Mouse (Mus musculus) frontal cortex, adult (tissue): ENCODE measurements around the gene Tmem63c.

ENCODE experiments used
- ATAC-seq: cut with Nextera tagmentation; 2 replicates; pipeline ENCODE4 v1.9.2; 2017; ENCODE audit warnings: mild to moderate bottlenecking, moderate library complexity, mixed read lengths; ENCODE audit not compliant: low TSS enrichment

Tmem63c gene

DNA sequence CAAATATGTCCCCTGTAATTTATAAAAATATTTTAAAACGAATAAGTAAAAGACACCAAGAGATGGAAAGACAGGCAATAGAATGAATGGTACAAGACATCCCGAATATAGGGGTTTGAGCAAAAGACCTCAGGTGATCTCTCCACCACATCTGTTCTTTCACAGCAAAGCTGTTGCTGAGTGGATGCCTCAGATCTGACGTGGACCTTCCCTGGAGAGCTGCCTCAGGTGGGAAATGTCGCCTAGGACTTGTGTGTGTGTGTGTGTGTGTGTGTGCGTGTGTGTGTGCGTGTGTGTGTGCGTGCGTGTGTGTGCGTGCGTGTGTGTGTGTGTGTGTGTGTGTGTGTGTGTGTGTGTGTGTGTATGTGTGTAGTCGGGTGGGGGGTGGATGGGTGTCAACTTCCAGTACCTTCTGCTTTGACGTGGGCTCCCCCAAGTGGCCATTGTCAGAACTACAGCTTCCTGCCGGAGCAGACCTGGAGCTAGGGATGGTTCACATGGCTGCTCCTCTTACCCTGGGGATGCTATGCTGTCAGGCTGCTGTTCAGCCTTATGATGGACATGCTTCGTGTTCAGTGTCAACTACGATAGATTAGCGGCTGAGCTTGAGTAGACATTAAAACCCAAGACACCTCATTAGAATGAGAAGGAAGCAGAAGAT lies 31.7 kb downstream of the Tmem63c start:
- ATAC-seq = peak; percentile 74; the same call in 1 of the 2 replicates

DNA sequence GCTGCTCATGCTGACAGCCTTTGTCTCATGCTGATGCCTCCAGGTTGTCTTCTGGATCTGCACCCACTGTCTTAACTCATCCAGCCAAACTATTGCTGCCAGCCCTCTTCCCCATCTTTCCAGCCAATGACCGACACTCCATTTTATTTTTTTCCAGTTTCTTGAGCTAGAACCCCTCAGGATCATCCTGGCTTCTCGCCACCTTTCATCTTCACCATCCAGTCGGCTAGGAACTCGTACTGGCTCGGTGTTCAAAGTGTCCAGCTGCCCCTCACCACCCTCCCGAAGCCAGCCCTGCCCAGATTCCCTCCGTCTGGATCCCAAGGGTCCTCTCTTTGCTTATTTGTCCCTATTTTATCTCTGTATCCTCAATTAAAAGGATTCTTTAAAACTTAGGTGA lies 33.7 kb downstream of the Tmem63c start:
- no peak for ATAC-seq

DNA sequence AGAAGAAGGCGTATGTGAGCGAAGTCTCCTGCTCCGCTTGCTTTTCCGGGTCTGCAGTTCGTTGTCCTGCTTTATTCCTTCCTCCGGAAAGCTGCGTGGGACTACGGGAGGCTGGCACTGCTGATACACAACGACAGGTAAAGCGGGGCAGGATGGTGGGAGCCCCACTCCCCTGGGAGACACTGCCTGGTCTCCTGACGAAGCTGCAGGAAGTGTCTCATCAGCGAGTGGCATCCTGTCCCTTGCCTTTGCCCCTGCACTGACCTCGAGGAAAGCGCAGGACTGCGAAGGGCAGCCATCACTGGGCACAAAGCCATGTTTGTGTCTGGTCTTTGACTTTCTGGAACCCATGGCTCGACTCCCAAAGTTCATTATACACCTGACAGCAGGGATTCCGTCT lies 35.9 kb downstream of the Tmem63c start:
- no peak for ATAC-seq

DNA sequence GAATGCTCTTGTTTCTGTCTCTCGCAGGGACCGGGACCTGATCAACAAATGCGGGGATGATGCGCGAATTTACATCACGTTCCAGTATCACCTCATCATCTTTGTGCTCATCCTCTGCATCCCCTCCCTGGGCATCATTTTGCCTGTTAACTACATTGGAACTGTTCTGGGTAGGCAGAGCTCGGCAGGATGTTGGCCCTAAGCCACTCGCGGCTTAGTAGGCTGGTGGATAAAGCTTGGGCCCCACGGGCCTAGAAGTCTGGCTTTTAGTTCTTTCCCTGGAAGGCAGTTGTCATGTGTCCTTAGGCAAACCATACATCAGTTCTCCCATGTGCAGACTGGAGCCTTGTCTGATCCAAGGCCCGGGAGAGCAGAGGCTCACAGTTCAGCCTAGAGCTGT lies 44.3 kb downstream of the Tmem63c start:
- 0 out of 2 replicates have a peak, but pooled peaks have one; percentile 8 for ATAC-seq

DNA sequence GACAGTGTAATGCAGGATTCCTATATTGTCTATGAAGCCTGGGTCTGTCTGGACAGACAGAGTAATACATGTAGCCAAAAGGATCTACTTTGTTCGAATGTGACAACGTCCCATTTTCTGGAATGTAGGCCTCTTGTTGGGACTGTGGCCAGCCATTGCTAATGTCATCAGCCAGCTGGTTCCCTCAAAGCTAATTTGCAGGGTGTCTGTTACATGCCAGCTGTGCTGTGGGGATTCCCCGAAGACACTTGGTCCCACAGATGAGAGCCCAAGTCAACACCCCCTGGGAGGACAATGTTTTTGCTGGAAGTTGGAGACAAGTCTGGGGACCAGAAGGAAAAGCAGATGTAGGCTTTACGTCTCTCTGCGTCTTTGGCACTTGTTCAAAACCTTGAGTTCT lies 45.3 kb downstream of the Tmem63c start:
- 0 out of 2 replicates have a peak, but pooled peaks have one; percentile 20 for ATAC-seq

DNA sequence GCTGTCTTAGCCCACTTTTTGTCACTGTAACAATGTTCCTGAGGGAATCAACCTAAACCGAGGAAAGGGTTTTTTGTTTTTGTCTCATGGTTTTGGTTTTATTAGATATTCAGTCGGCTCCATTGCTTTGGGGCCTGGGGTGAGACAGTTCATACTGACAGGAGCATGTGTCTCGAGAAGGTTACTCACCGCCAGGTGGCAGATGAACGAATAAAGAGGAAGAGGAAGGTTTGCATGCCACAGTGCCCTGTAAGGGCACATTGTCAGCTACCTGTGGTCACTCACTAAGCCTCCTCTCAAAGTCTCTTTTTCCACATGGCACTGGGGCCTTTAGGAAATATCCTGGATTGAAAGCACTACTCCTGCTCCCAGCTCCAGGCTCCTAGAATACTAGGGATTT lies 49.4 kb downstream of the Tmem63c start:
- ATAC-seq = no peak

DNA sequence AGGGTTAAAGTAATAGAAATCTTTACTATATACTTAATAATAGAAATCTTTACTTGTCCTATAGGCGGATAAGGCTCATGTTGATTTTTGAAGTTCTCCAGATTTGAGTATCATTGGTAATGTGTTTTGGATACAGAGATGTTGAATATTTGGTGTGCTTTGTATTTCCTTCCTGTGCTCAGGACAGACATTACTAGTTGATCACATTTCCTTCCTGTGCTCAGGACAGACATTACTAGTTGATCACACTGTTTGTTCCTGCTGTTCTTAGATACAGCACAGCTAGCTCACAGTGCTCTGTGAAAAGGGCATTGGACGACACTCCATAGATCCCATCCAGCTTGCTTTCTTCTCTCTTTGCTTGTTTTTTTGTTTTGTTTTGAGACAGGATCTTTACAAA lies 55.5 kb downstream of the Tmem63c start:
- no peak for ATAC-seq

DNA sequence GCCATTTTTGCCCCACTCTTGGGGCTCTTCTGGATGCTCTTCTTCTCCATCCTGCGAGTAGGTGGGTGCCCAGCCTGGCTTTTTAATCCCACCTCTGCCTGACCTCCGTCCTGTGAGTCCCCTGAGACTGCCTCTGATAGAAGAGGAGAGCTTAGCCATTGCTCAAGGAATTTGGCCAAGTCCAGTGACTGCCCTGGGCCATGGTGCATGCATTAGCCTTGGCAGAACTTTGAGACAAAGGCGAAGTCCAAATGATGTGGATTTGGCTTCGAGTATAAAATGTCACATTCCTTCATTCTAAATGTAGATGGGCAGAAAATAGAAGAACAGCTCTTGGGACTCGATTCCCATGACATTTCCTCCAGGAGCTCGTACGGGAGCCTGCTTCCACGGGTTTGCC lies 61.7 kb downstream of the Tmem63c start:
- no peak for ATAC-seq

DNA sequence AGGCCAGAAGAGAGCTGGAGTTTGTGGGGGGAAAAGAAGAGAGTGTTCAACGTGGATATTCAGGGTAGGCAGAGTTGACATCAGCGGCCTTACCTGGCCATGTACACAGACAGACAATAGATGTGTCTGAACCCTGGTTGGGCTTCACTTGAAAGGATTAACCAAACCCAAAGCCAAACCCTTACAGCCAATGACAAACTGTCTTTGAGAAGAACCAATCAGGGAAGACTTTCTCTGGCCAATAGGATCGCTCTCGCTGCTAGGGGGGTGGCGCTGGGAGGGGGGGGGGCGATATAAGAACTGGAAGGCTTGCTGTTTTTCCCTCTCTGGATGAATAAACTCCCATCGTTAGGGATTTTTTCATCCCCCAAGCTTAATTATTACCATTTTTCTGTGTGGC lies 66.1 kb downstream of the Tmem63c start:
- no peak for ATAC-seq

DNA sequence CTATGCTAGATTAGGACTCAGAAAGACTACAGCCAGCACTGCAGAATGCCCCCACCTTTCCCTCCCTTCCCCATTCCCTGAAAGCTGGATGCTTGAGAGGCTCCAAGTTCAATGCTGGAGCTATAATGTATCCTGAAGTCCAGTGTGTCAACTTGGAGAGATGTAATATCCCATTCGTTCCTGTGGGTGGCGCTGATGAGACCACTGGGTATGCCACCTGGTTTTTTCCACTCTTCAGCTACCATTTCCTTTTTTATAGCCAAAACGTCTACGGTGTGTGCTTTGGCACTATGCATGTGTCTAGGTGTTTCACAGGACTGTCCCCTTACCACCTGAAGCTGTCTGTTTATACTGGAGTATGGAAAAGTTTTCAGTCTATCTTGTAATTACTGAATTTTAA lies 67.2 kb downstream of the Tmem63c start:
- ATAC-seq = no peak

DNA sequence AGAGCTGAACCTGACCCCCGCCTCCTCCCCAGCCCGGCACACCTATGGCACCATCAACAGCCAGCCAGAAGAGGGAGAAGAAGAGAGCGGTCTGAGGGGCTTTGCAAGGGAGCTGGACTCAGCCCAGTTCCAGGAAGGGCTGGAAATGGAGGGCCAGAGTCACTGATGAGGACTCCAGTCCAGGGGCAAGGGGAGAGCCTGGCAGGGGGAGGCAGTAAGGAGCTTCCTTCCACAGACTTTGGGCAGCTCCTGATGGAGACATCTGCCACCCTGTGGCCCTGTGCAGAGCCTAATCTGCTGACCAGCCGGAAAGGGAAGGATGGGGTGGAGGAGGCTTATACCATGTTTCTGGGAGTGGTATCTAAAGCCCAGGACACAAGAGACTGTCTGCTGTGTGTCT lies 68.1 kb downstream of the Tmem63c start:
- no peak for ATAC-seq

DNA sequence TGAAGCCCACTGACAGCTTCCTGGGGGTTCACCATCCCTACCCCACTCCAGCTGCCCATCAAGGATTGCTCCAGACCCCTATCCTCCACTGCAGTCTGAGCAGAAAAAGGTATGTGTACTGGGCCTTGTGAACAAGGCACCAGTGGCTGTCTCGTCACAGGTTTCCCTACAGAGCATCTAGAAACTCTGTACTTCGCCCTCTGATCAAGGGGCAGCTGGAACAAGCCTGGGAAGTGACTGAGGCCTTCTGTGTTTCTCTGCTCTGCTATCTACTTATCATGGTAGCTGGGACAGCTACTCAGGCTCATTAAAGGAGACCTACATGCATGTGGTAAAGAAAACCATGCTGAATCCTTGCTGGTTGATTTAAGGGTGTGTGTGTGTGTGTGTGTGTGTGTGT lies 68.6 kb downstream of the Tmem63c start:
- no peak for ATAC-seq

DNA sequence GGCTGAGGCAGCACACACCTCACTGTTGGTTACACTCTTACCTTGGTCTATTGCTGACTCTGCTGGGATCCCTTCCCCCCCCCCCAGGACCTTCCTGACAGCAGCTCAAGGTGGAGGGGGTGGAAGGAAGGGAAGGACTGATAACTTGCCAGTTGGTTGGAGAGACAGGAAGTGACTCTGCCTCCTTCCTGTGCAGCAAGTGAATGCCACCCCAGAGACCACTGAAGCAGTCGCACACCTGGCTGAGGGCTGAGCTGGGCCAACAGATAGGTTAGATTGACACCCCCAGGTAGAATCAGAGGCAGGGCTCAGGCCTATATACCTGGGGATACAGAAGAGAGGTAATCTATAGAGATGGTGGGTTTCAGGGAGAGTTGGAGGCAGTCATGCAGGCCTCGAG lies 70.8 kb downstream of the Tmem63c start:
- ATAC-seq = no peak

DNA sequence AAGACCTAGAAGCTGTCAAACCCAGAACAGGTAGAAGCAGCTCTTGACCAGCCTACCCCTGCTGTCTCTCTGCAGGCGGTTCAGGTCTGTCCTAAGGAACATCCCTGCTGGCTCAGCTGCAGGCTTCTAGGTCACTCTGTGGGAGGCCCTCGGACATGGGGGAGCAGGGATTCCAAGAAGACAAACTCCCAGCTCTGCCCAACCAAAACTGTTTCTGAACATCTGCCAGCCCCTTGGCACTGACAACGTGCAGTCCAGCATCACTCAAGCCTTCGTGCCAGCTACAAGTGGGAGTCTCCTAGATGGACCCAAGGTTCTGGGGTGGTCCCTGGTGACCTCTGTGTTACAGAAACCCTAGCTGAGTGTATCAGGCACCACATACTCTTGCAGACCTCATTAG lies 72.1 kb downstream of the Tmem63c start:
- ATAC-seq = peak; percentile 7; the same call in 1 of the 2 replicates

DNA sequence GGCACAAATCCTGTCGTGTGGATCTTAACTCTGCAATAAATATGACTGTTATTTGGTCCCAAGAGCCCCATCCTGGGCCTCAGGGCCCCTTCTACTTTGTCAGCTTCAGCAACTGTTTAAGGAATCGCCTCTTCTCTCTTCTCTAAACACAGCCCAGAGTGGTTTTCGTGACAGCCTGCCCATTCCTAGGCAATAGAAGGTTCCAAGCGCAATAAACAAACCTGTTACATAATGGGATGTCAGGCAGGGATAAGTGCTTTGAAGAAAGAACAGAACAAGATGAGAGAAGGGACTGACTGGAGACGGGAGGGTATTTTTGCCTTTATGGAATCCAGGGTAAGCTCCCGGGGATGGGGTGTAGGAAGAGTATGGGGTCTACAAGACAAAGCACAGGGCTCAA lies 72.5 kb downstream of the Tmem63c start:
- ATAC-seq = peak; percentile 41

DNA sequence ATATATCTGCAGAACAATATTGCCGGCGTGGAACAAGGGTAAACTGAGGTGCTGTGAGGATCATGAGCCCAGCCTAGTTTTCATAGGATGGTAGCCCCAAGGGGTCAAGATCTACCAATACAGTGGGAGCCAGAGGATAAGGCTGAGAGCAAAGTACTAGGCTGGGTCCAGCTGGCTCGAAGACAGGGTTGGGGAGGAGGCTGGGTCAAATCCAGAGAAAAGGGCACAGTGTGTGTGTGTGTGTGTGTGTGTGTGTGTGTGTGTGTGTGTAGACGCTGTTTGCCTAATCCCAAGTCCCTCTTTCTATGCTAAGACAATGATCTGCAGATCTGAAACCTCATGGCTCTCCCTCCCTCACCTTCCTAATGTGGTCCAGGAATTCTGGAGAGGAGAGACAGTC lies 79.2 kb downstream of the Tmem63c start:
- no peak for ATAC-seq

DNA sequence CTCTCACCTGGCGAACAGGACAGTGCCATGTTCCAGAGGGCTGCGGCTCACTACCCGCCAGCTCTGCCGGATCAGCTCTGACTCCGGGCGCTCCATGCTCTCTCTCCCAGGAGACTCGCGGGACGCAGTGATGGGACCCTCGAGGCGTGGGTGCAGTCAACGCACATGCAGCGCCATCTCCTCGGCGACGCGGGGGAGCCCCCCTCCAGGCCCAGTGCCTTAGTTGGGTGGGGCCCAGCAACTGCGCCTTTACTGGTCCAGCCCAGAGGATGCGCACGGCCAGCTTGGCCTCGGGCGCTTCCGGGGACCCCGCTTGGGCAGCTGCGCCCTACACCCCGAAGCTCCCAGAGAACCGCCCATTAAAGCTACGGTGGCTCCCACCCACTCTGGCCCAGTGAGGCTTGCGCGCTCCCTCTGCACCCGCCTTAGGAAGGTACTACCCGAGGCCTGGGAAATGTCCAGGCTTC lies 81.1 kb downstream of the Tmem63c start, which contains the start of gene Ngb:
TSS of gene Ngb (minus strand) at position 375 of the 467 bp plus-strand sequence.
- ATAC-seq = peak; percentile 45

DNA sequence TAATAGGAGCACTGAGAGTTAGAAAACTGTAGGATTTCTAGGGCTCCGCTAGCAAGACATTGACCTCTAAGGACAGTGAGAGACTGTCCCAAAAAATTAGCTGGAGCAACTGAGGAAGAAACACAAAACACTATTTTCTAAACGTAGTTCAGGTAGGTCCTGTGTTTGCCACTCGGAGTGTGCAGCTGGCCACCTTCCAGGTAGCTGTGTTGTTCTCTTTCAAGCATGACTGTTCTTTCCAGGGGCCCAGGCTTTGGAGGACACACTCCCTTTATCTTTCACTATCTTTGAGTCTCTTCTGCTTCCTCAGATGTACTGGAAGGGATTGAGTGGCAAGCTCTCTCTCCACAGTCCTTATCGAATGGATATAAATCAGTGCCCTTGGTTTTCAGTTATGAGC lies 82.3 kb downstream of the Tmem63c start:
- no peak for ATAC-seq

DNA sequence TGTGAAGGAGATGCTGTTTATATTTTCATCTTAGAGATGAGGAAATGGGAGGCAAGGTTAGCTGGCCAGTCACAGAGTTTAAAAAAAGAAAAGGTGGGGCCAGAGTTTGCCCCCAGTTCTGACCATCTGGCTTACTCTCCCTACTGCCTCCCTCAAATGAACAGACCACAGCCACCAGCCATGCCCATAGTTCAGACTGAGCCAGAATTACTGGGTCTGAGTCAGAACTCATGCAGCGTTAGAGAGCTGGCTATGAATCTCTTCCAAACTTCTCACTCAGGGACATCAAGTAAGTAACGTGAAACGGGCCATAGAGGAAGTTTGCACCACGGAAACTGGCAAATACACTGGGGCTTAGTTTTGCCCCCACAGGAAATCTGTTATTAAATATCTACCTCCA lies 83.7 kb downstream of the Tmem63c start:
- ATAC-seq = no peak

DNA sequence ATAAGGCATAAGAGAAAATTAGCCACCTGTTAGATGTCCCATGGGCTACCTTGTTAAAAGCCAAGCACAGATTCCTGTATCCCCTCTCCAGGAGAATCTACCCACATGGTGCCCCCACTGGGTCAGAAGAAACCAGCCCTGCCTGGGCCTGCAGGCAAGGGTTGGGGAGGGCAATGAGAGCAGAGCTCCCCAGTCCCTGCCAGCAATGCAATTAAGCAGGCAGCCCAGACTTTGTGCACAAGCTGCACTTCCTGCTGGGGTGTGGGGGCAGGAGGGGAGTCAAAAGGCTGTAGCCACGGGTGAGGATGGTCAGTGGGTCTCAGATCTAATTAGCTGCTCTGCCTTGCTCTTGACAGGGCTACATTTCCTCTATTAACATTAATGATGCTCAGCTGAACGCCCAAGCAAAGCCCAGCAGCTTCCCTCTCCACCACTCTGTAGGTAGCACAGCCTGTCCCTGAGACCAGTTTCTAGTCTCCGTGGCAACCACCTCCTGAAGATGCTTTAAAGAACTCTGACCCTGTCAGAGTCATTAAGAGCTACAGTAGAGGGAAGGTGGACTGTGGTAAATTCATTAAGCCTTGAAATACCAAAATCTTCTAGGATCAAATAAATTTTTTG lies 86.3 kb downstream of the Tmem63c start:
- ATAC-seq = no peak

DNA sequence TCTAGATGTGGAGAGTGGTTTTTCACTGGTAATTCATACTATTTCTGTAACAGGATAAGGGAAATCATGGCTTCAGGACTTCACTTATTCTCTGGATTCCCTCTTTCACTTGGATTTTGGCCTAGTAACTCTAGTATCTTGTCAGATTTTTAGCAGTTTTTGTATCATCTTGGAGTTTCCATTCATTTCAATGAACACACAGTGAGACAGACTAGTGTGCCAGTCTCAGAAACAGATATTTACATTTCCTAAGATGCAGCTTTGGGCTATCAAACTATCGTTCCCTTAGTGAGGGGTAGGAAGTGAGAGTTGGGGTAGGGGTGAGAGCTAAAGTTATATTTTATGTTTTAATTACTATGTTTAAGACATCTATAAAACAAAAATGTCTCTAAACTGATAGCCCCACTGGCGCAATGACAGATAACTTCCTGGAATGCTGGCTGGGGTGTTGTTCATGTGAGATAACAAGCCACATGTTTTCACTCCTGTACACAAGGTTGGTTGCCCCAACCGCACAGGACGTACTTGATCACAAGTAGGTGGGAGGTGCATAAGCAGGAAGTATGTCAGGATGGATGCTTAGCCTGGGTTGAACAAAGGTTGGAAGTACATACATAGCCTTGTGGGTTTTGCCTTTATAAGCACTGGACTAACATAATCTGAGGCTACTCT lies 100.9 kb downstream of the Tmem63c start:
- ATAC-seq = no peak

DNA sequence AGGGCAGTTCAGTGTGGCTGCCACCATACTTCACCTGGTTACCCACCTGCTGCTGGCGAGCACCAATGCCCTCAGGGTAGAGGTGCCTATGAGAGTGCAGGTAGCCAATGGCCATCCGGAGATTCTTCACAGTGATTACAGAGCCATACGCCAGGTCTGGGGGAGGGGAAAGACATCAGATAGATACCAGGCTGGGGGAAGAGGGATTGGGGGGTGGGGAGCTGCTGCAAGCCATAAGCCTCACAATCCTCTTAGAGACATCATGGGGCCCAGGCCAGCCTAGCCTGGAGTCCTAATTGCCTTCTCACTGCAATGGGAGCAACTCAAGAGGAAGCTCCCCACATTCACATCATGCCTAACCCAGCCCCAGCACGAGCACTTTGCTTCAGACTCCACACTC lies 106.1 kb downstream of the Tmem63c start:
- ATAC-seq = no peak

DNA sequence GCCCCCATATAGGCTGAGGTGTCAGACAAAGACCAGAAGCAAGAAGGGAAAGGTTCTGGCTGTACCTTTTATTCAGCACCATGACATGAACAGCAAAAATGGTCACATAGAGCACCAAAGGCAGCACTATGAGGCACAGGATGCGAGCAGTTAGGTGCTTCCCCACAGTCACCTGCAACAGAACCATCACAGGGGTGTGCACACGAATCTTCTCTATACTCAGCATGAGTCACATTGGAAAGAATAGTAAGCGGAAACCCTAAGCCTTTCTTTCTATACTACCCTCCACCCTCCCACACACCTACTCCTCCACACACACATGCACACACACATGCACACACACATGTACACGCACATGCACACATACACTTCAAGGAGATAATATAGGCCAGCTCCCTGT lies 109.1 kb downstream of the Tmem63c start:
- ATAC-seq = no peak
